Mouse (Mus musculus) lung, postnatal 0 days (tissue): ENCODE measurements around the gene Ube2z. TPM values are rescaled to one million over a fixed set of nuclear protein-coding genes. Genes with fewer than 3 reads are reported as not detected.

Experiments used
- ATAC-seq: fragments of 200-750 bp; cut with Nextera tagmentation; 2 replicates; pipeline ENCODE4 v1.8.0; 2017; ENCODE audit warnings: moderate library complexity
- DNase-seq: peaks from one replicate; pipeline ENCODE4 v3.0.0-alpha.2; 2016; ENCODE audit warnings: low spot score
- H3K27ac ChIP-seq: fragments of 300-500 bp; sonication (generic); 2 replicates; pipeline ENCODE4 v1.5.1; 2014; ENCODE audit warnings: antibody characterized with exemption, mild to moderate bottlenecking, low read length, mixed read lengths
- H3K27me3 ChIP-seq: fragments of 300-500 bp; sonication (generic); replicated peaks from 2 replicates; pipeline ENCODE4 v1.6.1; 2014; ENCODE audit warnings: low read length, mixed read lengths; ENCODE audit not compliant: insufficient read depth
- H3K36me3 ChIP-seq: fragments of 300-500 bp; sonication (generic); 2 replicates; pipeline ENCODE4 v1.6.1; 2014; ENCODE audit warnings: low read length, mixed read lengths; ENCODE audit not compliant: insufficient read depth
- H3K4me1 ChIP-seq: fragments of 300-500 bp; sonication (generic); 2 replicates; pipeline ENCODE4 v1.6.1; 2014; ENCODE audit warnings: antibody characterized with exemption, low read depth, low read length, mixed read lengths; ENCODE audit not compliant: insufficient read depth
- H3K4me2 ChIP-seq: fragments of 300-500 bp; sonication (generic); replicated peaks from 2 replicates; pipeline ENCODE4 v1.6.1; 2014; ENCODE audit warnings: low read depth, mild to moderate bottlenecking, low read length, moderate library complexity, mixed read lengths
- H3K4me3 ChIP-seq: fragments of 300-500 bp; sonication (generic); 2 replicates; pipeline ENCODE4 v1.5.1; 2014; ENCODE audit warnings: low read depth, low read length
- H3K9ac ChIP-seq: fragments of 300-500 bp; sonication (generic); replicated peaks from 2 replicates; pipeline ENCODE4 v1.6.1; 2014; ENCODE audit warnings: low read depth, mild to moderate bottlenecking
- H3K9me3 ChIP-seq: fragments of 300-500 bp; sonication (generic); 2 replicates; pipeline ENCODE4 v1.6.1; 2016; ENCODE audit warnings: low read length, mixed read lengths
- CTCF ChIP-seq: IDR thresholded peaks from 2 replicates; pipeline ENCODE4 v1.5.1; 2016; ENCODE audit warnings: antibody characterized with exemption, mild to moderate bottlenecking
- EP300 ChIP-seq: IDR thresholded peaks from 2 replicates; pipeline ENCODE4 v1.6.1; 2016; ENCODE audit warnings: antibody characterized with exemption, mild to moderate bottlenecking, control low read depth
- WGBS: fragments of 180-500 bp; shearing (Covaris S2); extraction: QIAGEN DNeasy Blood & Tissue Kit; methylation state at CpG from one replicate; pipeline ENCODE4 v1.1.7; 2014; 5-methylcytosine and 5-hydroxymethylcytosine counted together
- polyA plus RNA-seq: library from polyadenylated mRNA; unstranded; fragments of >200 nt; fragmentation: Nextera tagmentation; extraction: Ambion mirVana; gene quantifications from 2 replicates; pipeline ENCODE4 v1.2.1, GENCODE M21; 2015

Ube2z gene
- polyA plus RNA-seq, 1 experiment from 2014 or later = 29.6 TPM

- H3K27ac ChIP-seq = no peak overlapping the region
- no peak overlapping the region for H3K4me3 ChIP-seq
- TF ChIP-seq CTCF = no peak
- TF ChIP-seq EP300 = no peak
- H3K4me2 ChIP-seq = no peak overlapping the region
- WGBS = 70% methylated on average over 5 of the region's 5 CpGs
- no peak for DNase-seq
- no peaks in the 10 kb centered on the region; the same call in 1 of the 2 replicates for H3K36me3 ChIP-seq
- H3K9ac ChIP-seq = no peak overlapping the region
- no peaks in the 10 kb centered on the region for H3K9me3 ChIP-seq
- no peaks in the 10 kb centered on the region for H3K27me3 ChIP-seq
- H3K4me1 ChIP-seq = peaks cover 6% of the 10 kb centered on the region; the same call in 1 of the 2 replicates
- no peak for ATAC-seq
Measured at GRCm38 (mm10) chr11:96068231-96068630, 3.0 kb upstream of the Ube2z start.

- Histone ChIP-seq H3K9me3 (no peaks in the 10 kb centered on the region), H3K9ac (peak overlapping the region; percentile 88), H3K36me3 (peaks cover 7% of the 10 kb centered on the region; the same call in 1 of the 2 replicates), H3K27me3 (no peaks in the 10 kb centered on the region), H3K4me1 (peaks cover 8% of the 10 kb centered on the region; the same call in 1 of the 2 replicates), H3K4me2 (peak overlapping the region; percentile 76), H3K4me3 (peak overlapping the region; percentile 76), H3K27ac (peak overlapping the region; percentile 88)
- WGBS = 2% methylated on average over 25 of the region's 64 CpGs
- TF ChIP-seq CTCF = no peak
- no peak for TF ChIP-seq EP300
- ATAC-seq (peak; percentile 58), DNase-seq (peak; percentile 58)
Measured at GRCm38 (mm10) chr11:96064521-96065214, 520 bp downstream of the Ube2z start.

- Histone ChIP-seq H3K4me3 (no peak overlapping the region), H3K9me3 (no peaks in the 10 kb centered on the region), H3K9ac (no peak overlapping the region), H3K27me3 (no peaks in the 10 kb centered on the region), H3K36me3 (peaks cover 27% of the 10 kb centered on the region; the same call in 1 of the 2 replicates), H3K4me2 (no peak overlapping the region), H3K27ac (no peak overlapping the region), H3K4me1 (0 out of 2 replicates have a peak, but pooled peaks cover 2% of the 10 kb centered on the region)
- ATAC-seq (no peak), DNase-seq (no peak)
- 93% methylated on average over 4 of the region's 4 CpGs for WGBS
- TF ChIP-seq EP300 = no peak
- TF ChIP-seq CTCF = no peak
Measured at GRCm38 (mm10) chr11:96058309-96058708, 6.9 kb downstream of the Ube2z start.

GRCm38 (mm10) chr11:96050854-96051253 lies 14.3 kb downstream of the Ube2z start:
- Histone ChIP-seq H3K27me3 (no peaks in the 10 kb centered on the region), H3K4me3 (no peak overlapping the region), H3K36me3 (peaks cover 53% of the 10 kb centered on the region; the same call in 1 of the 2 replicates), H3K9me3 (no peaks in the 10 kb centered on the region), H3K4me1 (no peaks in the 10 kb centered on the region), H3K4me2 (no peak overlapping the region), H3K27ac (no peak overlapping the region), H3K9ac (no peak overlapping the region)
- no peak for TF ChIP-seq CTCF
- TF ChIP-seq EP300 = no peak
- DNase-seq (no peak), ATAC-seq (no peak)
- WGBS = 95% methylated on average over 3 of the region's 3 CpGs

GRCm38 (mm10) chr11:96049939-96050338 lies 15.2 kb downstream of the Ube2z start:
- Histone ChIP-seq H3K9ac (no peak overlapping the region), H3K9me3 (no peaks in the 10 kb centered on the region)

GRCm38 (mm10) chr11:96047469-96048373 lies 17.5 kb downstream of the Ube2z start:
- peaks cover 43% of the 10 kb centered on the region; the same call in 1 of the 2 replicates for H3K36me3 ChIP-seq
- no peaks in the 10 kb centered on the region for H3K9me3 ChIP-seq
- no peaks in the 10 kb centered on the region for H3K4me1 ChIP-seq
- H3K27me3 ChIP-seq = no peaks in the 10 kb centered on the region
- H3K4me2 ChIP-seq = no peak overlapping the region
- DNase-seq = no peak
- no peak overlapping the region for H3K4me3 ChIP-seq
- WGBS = 80% methylated on average over 4 of the region's 4 CpGs
- no peak overlapping the region for H3K9ac ChIP-seq
- ATAC-seq = no peak
- no peak overlapping the region for H3K27ac ChIP-seq
- TF ChIP-seq CTCF (no peak), EP300 (no peak)

More at GRCm38 (mm10) chr11:96049939-96050338, 15.2 kb downstream of the Ube2z start:
- Histone ChIP-seq H3K36me3 (peaks cover 49% of the 10 kb centered on the region; the same call in 1 of the 2 replicates), H3K4me2 (no peak overlapping the region), H3K27me3 (no peaks in the 10 kb centered on the region), H3K4me3 (no peak overlapping the region), H3K27ac (no peak overlapping the region), H3K4me1 (no peaks in the 10 kb centered on the region)
- no peak for ATAC-seq
- no peak for TF ChIP-seq CTCF
- no peak for TF ChIP-seq EP300
- WGBS = 81% methylated on average over 4 of the region's 4 CpGs
- no peak for DNase-seq
